Mouse (Mus musculus) kidney, adult 18-20 months (tissue): Measurements from ENCODE around the gene Hsd3b4.
"Not testable (repeated sequence)": the region's sequence is repeated elsewhere in the genome, so short reads cannot be mapped to it uniquely, and the experiment has no call there.

Experiments
- DNase-seq: peaks from one replicate; pipeline ENCODE4 v3.0.0; 2021

The Hsd3b4 gene

DNA sequence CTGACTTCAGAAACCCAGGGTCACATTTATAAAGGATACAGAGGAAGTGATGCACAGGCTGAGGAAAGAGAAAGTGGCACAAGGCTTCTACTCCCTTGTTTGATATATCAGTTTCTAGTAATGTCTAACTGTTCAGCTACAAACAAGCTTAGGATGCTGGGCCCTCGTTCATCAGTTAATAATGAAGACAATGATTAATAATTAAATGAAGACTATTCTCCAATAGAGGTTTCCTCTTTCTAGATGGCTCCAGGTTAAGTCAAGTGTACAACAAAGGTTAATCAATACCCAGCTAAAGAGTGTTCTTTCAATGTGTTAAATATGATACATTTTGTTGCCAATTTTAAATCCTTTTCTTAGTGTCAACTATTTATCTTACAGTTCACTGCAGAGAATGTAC, at the start of gene Hsd3b4:
TSS of gene Hsd3b4 (minus strand) at position 101 of the 400 bp plus-strand sequence.
- DNase-seq = not testable (repeated sequence)

GRCm38 (mm10) chr3:98550832-98551231, 40.5 kb upstream of the Hsd3b4 start:
- DNase-seq = not testable (repeated sequence)

DNA sequence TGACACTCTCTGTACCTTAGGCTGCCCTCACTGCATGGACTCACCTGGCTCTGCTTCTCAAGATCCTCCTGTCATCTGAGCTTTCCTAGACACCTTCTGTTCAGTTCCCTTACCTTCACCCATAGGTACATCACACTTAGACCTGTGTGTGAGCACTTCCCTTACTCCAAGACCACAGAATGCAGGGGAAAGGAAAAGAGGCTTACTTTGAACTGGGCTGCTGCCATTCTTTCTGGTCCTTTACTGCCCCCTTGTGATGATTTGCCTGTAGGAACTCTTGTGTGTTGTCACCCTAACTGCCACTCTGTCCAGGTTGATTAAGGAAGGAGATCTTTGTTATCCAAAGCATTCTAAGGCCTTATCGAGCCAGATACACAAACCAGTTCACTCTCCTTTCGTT, 39.9 kb upstream of the Hsd3b4 start:
- DNase-seq = not testable (repeated sequence)

GRCm38 (mm10) chr3:98548495-98548894, 38.2 kb upstream of the Hsd3b4 start:
- DNase-seq = not testable (repeated sequence)

GRCm38 (mm10) chr3:98547641-98548040, 37.3 kb upstream of the Hsd3b4 start:
- DNase-seq = not testable (repeated sequence)

GRCm38 (mm10) chr3:98524978-98525377, 14.7 kb upstream of the Hsd3b4 start:
- DNase-seq = not testable (repeated sequence)

DNA sequence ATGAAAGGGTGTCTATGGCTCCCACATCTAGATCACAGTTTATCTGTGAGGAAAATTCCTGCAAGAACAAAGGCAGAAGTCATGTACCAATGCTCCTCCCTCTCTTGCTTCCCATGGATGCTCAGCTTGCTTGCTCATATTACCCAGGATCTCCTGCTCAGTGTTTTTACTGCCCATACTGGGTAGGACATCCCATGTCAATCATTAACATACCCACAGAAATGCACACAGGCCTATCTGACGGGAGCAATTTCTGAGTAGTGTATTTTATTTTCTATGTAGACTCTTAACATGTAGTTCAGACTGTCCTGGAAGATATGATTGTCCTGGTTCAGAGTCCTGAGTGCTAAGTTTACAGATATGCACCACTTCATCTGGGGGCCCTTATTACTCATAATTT, 14.2 kb upstream of the Hsd3b4 start:
- not testable (repeated sequence) for DNase-seq

GRCm38 (mm10) chr3:98522779-98523178, 12.5 kb upstream of the Hsd3b4 start:
- DNase-seq = not testable (repeated sequence)

GRCm38 (mm10) chr3:98507229-98507628, 3.1 kb downstream of the Hsd3b4 start:
- not testable (repeated sequence) for DNase-seq

- not testable (repeated sequence) for DNase-seq
These were observed 12.9 kb downstream of the Hsd3b4 start for GRCm38 (mm10) chr3:98497401-98497800.

DNA sequence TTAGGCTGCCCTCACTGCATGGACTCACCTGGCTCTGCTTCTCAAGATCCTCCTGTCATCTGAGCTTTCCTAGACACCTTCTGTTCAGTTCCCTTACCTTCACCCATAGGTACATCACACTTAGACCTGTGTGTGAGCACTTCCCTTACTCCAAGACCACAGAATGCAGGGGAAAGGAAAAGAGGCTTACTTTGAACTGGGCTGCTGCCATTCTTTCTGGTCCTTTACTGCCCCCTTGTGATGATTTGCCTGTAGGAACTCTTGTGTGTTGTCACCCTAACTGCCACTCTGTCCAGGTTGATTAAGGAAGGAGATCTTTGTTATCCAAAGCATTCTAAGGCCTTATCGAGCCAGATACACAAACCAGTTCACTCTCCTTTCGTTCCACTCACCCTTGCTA, 13.6 kb downstream of the Hsd3b4 start:
- DNase-seq = not testable (repeated sequence)

DNA sequence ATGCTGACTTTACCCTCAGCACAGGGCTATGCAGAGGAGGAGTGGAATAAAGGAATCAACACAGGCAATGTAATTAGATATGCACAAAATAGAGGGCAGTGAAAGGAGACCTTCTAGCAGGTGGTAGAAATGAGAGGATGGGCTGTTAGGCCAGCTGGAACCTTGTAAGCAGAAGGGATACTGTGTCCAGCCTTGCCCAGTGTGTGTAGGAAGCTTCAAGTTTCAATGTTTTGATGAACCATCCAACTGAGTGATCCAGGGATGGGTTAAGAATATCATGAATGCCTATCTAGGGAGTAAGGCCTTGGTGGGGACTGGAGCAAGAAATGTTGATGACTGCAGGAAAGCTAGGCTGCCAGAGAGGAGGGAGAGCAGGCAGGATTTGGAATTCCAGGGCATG, 15.3 kb downstream of the Hsd3b4 start:
- DNase-seq = not testable (repeated sequence)

- not testable (repeated sequence) for DNase-seq
These were observed 16.1 kb downstream of the Hsd3b4 start for GRCm38 (mm10) chr3:98494184-98494583.

DNA sequence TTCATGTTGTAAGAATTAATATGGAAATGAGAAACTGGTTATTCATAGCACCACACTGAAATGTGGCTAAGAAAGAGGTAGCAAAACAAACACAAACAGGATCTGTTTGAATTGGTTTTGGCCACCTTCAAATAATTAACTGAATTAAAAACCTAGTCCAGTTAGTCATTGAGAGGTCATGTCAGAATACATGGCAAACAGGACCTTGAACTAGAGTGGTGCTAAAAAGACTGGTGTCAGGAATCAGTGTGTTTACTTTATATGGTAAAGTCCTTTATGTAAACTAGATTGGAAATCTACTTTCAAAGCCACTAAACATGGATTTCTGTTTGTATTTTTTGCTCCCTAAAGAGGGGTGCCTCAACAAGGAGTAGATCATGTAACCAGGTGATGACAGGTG, 38.8 kb downstream of the Hsd3b4 start:
- not testable (repeated sequence) for DNase-seq

- not testable (repeated sequence) for DNase-seq
These were observed 39.3 kb downstream of the Hsd3b4 start for GRCm38 (mm10) chr3:98471057-98471456.

DNA sequence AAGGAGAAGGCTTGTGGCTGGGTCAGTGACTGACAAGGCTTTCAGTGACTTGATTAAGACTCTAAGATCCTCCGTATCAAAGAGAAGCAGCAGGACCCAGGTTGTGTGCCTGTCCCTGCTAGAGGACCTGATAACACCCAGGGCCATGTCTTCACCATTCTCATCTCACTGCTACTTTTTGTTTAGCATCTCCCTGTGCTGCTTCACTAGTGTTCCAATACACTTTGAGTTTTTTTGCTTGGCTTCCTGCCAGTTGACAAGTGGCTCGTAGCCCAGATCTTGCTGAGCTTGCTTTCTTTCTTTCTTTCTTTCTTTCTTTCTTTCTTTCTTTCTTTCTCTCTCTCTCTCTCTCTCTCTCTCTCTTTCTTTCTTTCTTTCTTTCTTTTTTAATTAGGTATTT, 41.0 kb downstream of the Hsd3b4 start:
- not testable (repeated sequence) for DNase-seq

DNA sequence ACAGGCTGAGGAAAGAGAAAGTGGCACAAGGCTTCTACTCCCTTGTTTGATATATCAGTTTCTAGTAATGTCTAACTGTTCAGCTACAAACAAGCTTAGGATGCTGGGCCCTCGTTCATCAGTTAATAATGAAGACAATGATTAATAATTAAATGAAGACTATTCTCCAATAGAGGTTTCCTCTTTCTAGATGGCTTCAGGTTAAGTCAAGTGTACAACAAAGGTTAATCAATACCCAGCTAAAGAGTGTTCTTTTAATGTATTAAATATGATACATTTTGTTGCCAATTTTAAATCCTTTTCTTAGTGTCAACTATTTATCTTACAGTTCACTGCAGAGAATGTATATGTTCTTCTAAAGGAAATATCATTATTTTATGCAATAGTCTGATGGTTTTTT, 53.3 kb downstream of the Hsd3b4 start, which contains the start of gene Gm4450:
TSS of gene Gm4450 (minus strand) at position 101 of the 400 bp plus-strand sequence.
- DNase-seq = not testable (repeated sequence)

DNA sequence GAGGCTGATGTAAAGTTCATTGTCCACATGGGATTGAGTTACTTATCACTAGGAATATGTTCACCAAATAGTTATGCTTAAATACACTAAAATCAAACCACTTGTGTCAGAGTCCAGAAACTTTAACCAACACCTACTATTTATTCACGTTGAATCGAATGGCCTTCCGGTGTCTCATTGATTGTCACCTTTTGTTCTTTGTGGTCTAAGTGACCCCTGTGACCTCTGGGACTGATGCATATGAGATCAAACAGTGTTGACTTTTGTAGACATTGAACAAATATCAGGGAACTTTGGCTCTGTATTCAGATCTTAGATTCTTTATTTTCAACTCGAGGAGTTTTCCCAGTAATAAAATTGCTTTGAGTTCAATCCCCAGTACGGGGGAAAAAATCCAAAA, 56.5 kb downstream of the Hsd3b4 start:
- DNase-seq = not testable (repeated sequence)
